Mouse (Mus musculus): ENCODE results near the gene Lsmem1. TPM values are rescaled to one million over a fixed set of nuclear protein-coding genes. Genes with fewer than 3 reads are reported as not detected.

Gene Lsmem1
- polyA plus RNA-seq (2015; fragmentation: Illumina TruSeq; extraction: RNeasy Lipid Tissue Mini Kit (QIAGEN cat#74804); ENCODE audit: insufficient read depth, low read depth, low replicate concordance) = not detected

DNA sequence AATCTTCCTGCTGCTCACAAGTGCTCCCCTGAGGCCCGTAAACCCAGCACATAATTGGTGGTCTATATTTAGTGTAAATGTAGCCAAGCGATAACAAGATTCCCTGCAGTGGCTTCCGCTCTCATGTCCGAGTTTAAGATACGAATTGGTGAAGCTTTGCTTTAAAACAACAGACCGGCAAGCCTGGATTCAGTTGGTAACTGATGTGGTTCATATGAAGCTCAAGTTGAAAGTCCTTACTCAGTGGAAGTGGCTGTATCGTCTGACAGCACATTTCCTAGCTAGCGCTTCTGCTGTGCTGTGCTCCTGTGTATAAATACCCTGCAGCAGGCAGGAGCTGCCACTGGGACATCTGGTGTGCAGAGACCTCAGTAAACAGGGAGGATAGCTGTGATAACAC is at the start of gene Lsmem1:
Lsmem1 (minus strand) TSS at position 189 of the 400 bp plus-strand sequence.

DNA sequence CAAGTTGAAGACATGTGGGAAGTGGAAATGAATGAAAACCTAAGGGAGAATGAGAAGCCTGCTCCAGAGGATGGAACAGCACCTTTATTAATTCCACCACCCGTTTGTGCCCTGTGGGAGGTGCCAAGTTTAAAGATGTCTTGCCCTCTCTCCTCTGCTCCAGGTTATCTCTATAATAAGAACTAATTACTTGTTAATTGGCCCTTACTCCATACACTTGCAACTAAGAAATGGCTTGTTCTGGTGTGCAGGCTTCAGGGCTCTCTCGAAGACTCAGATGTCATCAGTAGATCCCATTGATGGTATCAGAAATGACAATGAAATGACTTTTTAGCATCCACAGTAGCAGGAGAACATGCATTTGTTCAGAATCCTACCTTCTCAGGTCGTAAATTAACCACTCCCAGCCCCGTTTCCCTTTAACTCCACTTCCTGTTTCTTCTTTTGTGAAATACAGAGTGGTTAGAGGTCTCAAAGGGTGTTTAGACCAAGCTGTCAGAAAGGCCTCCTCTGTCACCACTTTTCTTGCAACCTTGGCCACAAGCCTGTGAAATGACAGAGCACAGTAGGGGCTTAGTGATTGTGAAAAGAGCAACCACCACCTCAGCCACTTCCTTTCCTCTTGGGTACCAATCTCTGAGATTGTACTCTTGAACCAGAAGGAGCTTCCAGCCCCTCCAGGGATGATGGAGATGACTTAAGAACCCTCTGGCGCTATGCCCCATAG is 49.3 kb upstream of the Lsmem1 start, which contains the start of gene Ifrd1:
Ifrd1 (minus strand) TSS at position 51 of the 727 bp plus-strand sequence.

DNA sequence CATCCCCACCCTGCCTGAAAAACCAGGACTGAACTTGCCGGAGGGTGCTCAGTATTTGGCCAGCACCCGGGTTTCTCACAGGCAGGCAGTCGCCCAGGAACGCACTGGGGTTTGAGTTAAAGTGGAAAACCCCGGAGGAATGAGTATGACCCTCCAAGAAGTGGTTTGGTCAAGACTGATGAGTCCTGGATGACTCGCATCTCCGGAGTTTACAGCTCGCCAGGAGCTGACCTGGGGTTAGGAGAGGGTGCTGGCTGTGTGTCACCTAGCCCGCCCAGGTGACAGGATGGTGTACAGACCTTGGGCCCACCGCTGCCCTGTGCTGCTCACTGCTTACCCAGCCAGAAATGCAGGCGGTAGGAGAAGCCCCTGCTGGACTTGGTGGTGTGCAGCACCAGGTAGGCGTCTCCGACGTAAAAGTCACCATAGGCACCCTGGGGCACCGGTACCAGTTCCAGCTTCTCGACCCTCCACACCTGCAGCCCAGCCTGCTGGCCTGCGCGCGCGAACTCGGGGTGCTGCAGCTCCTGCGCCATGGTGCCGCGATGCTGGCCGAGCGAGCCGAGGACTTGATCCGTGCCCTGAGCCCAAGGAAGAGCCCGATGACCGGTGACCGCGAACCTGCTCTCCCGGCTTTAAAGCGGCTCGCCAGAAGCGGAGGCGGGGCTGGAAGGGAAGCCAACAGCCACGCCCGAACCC is 65.6 kb downstream of the Lsmem1 start, which contains the start of gene Scin:
Scin (minus strand) TSS at position 656 of the 699 bp plus-strand sequence.

Other genes starting within 250 kb of the Lsmem1 start
- gene Arl4a, start 161.5 kb downstream of the Lsmem1 start, polyA plus RNA-seq (2015; fragmentation: Illumina TruSeq; extraction: RNeasy Lipid Tissue Mini Kit (QIAGEN cat#74804); ENCODE audit: insufficient read depth, low read depth, low replicate concordance) = 17.1 TPM
- not detected for gene Scin, start 65.3 kb downstream of the Lsmem1 start, polyA plus RNA-seq (2015; fragmentation: Illumina TruSeq; extraction: RNeasy Lipid Tissue Mini Kit (QIAGEN cat#74804); ENCODE audit: insufficient read depth, low read depth, low replicate concordance)
- 193 TPM for gene Ifrd1, start 49.0 kb upstream of the Lsmem1 start, polyA plus RNA-seq (2015; fragmentation: Illumina TruSeq; extraction: RNeasy Lipid Tissue Mini Kit (QIAGEN cat#74804); ENCODE audit: insufficient read depth, low read depth, low replicate concordance)
- gene Zfp277, start 246.4 kb upstream of the Lsmem1 start, polyA plus RNA-seq (2015; fragmentation: Illumina TruSeq; extraction: RNeasy Lipid Tissue Mini Kit (QIAGEN cat#74804); ENCODE audit: insufficient read depth, low read depth, low replicate concordance) = 3.4 TPM
- gene Dock4, start 246.5 kb upstream of the Lsmem1 start, polyA plus RNA-seq (2015; fragmentation: Illumina TruSeq; extraction: RNeasy Lipid Tissue Mini Kit (QIAGEN cat#74804); ENCODE audit: insufficient read depth, low read depth, low replicate concordance) = 4.0 TPM

Data from pancreas, adult 10 weeks (tissue).